Mouse (Mus musculus) left cerebral cortex, postnatal 10 days (tissue): ENCODE data around the gene Gm20388. TPM values are rescaled to one million over a fixed set of nuclear protein-coding genes. Genes with fewer than 3 reads are reported as not detected.

Experiments used
- DNase-seq, 2 experiments: peaks; one replicate each; pipeline ENCODE4 v3.0.0; 2021 to 2022; ENCODE audit warnings: low spot score in 2 of 2, mixed read lengths in 1 of 2; ENCODE audit errors: extremely low spot score in 1 of 2
- intact Hi-C: fragments of 180-260 bp; cut with DNase I; formaldehyde crosslinking; loops from one replicate; pipeline ENCODE4 v1.15.1; 2025
- total RNA-seq, 2 experiments: library from RNA; stranded (reverse); gene quantifications; 2 replicates each; pipeline ENCODE4 v1.2.3; 2021

Gm20388 gene
- total RNA-seq, 2 experiments from 2014 or later: 4.4 to 9.0 TPM

DNA sequence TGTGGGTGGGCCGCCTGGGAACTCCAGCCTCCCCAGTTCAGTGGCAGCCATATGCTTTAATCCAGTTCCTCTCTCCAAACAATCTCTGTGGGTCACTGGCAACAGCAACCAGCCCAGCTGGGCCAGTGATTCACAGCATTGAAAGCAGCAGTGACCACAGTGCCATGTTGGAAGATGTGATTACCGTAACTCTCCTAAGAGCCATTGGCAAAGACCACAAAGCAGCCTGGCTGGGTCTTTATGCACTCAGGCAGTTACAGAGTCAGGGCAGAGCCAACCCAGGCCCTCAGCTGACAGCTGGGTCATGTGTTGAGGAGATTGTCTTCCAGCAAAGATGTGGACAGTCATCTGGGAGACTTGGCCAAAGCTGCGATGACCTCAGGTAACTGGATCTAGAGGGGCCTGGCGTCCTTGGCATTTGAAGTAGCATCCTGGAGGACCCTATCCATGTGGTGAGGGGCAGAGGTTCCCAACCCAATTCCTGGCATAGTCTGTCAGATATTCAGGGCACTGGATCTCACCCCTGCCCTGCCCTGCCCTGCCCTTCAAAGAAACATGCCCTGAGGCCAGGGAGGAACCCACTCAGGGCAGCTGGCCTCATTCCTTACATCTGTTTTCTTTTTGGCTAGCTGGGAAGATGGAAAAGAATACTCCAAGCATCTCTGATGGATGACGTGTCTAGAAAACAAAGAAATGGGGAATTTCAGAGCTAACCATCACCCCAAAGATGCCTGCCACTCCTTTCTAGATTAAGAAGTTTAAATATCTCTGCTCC is 1052.2 kb downstream of the Gm20388 start:
- intact Hi-C loops: no loop called here
- no peak for DNase-seq

DNA sequence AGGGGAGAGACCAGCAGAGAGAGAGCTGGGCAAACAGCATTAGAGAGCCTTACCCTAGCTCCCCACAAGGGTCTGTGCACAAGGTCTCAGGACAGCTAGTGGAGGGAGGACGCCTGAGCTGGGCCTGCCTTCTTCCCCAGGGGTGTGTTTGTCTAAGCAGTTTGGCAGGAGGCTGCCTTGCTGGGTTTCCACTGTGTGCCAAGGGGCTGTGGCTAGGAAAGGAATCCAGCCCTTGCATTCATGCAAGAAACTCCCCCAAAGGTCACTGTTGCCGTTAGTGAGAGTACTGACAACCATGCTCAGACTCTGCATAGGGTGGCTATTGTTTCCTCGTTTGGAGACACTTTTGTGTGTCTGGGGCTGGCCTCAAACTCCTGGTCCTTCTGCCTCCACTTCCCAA is 1055.9 kb downstream of the Gm20388 start:
- no peak for DNase-seq
- intact Hi-C loops: no loop called here

DNA sequence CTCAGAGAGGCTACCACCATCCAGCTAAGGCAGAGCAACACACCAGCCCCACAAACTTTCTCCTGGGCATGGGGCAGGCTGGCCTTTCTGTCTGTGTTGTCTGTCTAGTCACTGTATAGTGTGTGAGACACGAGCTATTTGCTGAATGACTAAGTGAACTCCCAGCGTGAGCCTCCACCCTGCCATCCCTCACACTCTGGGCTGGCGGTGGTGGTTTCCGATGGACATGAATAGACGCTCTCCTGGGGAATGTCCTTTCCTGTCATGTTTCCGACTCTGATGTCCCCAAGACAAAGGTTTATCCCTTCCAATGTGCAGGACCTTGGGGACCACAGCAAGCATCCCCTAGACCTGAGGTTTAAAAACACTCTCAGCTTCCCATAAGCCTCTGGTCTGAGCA is 1057.7 kb downstream of the Gm20388 start:
- intact Hi-C loops: no loop called here
- no peak for DNase-seq

DNA sequence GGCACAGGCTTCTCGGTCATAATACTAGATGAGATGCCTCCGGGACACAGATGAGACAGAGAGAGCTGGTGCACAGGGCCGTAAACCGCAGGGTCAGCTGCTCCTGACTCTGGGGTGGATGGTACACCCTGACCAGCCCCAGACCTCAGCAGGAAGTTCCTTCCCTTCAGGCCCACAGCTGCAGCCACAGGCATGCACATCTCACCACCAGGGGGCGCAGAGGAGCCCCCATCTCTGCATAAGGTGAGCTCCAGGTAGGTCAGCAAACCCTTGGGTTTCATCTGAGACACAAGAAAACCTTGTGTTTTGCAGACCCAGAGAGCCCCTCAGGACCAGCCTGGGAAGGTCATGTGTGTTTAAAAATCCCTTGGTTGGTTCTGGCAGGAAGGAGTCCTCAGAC is 1059.7 kb downstream of the Gm20388 start:
- intact Hi-C loops: no loop called here
- DNase-seq: peak in 1 of 2 experiments; percentile 66

DNA sequence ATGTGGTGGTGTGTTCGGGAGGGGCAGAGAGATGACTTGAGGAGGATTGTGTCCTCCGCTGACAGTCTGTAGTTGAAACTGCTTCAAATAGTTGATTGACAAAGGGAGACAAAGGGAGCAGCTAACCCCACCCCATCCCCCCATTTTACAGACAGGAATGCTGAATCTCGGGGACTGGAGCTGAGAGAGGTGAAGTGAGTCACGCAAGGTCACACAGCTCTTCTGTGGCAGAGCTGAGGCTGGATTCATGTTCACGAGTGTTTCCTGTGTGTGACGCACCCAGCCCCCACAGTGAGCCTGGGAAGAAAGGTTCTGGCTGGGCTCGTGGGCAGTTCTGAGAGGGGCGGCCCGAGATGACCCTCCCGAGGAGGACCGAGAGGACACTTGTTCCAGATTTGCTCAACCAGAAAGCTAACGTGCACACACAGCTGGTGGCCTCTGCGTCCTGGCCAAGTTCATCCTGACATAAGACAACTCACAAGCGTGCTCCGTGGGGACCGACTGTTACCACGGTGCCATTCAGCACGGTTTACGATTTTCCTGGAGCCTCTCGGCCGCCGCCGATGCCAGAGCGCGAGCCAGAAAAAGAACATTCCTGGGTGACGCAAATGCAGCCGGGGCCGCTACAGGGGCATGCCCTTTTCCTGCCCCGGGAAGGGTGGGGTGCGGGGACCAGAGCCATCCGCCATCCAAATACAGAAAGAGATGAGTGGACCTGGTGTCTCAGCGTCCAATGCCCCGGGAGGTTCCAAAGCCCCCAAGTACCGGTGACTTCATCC is 1061.2 kb downstream of the Gm20388 start:
- DNase-seq: peak in 1 of 2 experiments; percentile 69
- intact Hi-C loops: no loop called here

DNA sequence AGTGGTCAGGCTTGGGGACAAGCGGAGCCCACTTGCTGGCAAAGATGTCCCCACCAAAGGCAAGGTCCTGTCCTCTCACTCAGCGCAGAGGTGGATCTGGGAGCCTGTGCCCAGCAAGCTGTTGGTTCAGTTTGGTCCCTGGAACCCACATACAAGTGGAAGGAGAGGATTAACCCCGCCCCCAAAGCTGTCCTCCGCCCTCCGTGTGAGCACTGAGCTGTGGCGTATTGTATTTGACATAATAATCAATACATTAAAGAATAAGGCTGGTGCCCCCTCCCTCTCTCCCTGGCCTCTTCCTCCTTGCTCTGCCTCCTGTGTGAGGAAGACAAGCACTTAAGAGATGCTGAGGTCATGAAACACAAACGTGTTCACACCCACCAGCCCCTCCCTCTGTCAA is 1062.4 kb downstream of the Gm20388 start:
- intact Hi-C loops: no loop called here
- no peak for DNase-seq

DNA sequence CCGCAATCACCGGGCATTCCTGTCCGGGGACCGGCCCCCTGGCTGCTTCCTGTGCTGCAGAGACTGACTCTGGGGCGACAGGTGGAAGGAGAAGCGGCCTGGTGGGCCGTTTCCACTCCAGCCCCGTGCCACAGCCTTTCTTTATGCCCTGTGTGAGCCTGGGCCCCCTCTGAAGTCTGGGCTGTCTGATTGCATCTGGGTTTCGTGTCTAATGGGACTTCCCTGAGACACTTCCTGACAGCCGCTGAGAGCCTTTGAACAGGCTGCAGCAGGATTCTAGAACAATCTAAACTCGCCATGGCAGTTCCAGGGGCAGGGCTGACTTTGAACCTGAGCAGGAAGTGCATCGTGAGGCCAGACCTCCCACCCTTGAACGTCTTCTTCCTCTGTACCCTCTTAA is 1066.5 kb downstream of the Gm20388 start:
- intact Hi-C loops: no loop called here

DNA sequence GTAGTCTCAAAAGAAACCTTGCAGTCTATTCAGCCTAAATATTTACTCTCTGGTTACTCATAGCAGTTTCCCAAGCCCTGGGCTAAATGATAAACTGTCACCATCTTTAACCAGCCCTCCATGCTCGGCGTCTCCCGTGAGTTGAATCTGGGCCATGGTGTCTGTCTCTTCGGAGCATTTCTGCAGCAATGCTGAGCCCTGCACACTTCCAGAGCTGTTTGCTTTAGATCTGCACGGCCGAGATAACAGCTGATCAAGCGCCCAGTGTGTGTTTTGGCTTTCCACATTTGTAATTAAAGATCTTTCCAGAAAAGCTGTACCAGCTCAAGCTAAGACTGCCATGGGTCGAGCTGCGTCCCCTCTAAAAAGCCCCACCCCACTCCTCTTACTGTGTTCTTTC is 1068.6 kb downstream of the Gm20388 start:
- intact Hi-C loops: no loop called here

More for the DNA sequence above, 1066.5 kb downstream of the Gm20388 start:
- DNase-seq: peak in 1 of 2 experiments; percentile 65

DNA sequence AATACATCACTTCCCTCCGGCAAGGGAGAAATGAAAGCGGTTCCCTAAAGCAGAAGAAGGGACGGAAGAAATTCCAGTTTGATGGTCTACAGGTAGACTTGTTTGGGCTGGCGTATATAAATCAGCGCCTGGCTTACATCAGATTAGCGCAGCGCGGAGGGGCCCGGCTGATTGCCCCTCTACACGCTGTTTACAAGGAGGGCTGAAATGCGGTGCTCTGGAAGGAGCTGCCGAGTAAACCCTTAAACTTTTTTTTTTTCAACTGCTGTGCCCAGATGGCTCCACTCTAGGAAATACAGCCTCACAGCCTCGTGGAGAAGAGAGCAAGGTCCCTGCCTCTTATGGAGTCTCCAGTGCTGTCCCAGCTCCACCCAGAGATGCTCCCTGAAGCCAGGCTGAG is 1070.3 kb downstream of the Gm20388 start:
- no peak for DNase-seq
- intact Hi-C loops: no loop called here

More for the DNA sequence above, 1068.6 kb downstream of the Gm20388 start:
- no peak for DNase-seq

DNA sequence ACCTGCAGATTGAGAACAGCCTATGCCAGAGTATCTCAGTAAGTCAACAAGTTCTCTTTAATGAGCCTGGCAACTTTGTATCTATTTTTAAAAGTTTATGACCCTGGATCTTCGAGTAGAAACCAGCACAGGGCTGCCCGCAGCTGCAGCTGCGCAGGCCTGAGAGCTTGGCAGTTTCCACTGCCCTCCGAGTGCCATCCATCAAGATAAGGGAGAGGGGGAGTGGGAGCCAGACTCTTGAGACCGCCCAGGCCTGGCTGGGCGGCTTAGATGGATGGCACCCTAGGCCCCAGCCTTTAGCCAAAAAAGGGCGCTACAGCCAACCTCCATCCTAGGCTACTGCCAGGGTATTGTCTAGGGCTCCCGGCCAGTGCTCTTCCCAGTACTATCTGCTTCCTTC is 1074.2 kb downstream of the Gm20388 start:
- intact Hi-C loops: no loop called here
- no peak for DNase-seq

DNA sequence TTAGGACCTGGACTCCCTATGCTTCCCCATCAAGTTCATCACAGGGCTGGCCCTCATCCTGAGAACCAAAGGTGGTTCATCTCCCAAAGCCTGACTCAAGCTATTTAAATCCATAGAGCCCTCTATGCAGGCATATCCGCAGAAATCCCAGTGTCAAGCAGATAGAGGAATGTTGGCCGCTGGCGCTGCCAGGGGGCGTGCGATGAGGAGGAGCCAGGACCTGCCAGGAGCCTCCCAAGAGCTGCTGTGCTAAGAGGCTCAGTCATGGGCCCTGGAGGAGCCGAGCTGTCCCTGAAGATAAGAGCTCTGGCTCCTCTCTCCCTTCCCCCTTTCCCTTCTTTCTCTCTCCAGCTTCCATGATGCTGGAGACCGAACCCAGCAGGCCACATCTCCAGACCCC is 1075.4 kb downstream of the Gm20388 start:
- intact Hi-C loops: no loop called here

DNA sequence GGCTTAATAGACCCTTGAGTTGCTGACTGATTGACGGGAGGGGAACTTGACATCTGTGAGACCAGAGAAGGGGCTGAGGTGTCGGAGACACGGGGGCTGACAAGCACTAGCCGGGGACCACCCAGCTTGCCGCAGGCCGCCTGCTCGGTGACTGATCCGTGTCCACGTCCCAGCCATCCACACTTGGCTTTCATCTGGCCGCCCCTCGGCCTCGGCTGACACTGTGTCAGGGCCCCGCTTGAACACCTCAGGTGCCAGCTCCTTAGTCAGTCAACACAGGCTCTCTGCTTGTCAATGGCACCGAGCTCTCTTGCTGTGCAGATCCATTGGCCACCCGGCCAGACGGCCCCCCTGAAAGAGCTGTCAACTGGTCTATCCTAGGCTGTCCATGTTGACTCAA is 1083.1 kb downstream of the Gm20388 start:
- no peak for DNase-seq
- intact Hi-C loops: no loop called here

More for the DNA sequence above, 1075.4 kb downstream of the Gm20388 start:
- no peak for DNase-seq

DNA sequence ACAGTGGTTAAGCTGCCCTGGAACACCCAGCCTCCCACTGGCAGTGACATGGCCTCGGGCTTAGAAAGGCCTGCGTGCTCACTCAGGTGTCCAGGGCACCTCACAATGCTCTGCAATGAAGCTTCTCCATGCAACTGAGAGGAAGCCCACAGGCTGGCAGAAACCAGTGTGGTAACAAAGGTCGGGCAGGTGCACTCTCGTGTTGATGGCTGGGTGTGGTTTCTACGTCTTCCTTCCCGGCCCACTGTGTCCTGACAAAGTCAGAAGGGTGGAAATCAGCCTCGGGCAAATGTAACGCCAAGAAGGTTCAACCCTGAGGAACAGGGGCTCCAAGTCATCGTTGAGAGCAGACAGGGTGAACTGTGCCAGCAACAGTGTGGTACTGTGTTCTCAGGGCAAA is 1084.8 kb downstream of the Gm20388 start:
- intact Hi-C loops: no loop called here
- DNase-seq: no peak

DNA sequence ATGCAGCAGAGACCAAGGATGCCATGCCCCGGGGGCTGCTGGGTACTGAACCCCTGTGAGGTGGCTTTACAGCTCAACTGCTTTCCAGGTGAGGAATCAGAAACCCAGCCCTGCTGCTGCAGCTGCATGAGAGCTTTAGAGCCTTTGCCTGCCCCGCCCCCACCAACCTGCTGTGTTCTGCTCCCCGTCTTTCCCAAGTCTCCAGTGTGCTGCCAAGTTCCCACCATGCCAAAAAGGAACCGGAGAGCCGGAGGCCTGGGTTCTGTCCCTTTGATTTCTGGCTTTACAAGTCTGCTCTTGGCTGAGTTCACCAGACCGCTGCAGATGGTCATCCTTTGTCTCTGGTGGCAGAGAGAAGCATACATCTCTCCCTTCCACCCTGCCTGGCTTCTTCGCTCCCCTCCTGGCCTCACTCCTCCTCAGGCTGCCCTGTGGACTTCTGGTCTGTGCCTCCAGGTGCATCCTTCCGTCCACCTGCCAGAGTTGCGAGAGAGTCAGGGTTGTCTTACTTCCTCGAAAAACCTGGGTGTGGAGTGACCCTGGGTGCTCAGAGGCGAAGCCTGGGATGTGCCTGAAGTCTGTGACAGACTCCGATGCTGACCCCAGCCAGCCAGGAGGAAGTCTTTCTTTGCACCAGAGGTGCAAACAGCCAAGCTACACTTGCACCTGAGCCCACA is 1086.4 kb downstream of the Gm20388 start:
- intact Hi-C loops: no loop called here
- DNase-seq: peak; percentile 7 to 64

DNA sequence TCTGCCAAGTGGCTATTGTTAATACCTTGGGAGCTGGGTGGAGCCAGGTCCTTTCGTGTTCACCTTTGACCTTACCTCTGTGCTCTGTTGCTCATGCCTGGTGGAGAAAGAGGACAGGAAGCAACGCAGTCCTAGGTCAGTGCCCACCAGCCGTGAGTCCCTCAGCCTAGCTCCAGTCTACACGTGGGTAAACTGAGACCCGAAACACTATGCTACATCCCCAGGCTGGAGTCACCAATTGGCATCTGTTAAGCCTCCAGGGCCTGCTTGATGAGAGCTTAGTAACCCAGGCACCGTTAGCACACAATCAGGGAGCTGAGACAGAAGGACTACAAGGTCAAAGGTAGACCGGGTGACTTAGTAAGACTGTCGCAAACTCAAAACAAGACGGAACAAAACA is 1087.3 kb downstream of the Gm20388 start:
- intact Hi-C loops: no loop called here
- no peak for DNase-seq

DNA sequence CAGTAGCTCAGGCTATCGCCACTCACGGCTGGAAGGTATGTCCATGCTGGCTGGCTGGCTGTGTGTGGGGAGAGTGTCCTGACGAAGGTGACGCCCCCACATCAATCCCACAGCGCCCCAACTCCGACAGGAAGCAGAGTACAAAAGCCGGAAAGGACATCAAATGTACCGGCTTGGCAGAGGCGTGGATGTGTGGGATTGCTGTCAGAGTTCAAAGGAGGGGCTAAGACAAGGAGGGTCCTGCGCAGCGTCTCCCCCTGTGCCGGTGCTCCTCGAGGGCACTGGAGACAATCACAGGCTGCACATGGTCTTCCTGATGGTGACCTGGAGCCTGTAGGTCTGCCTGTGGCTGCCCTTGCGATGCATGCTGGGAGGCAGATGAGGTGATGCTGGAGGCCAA is 1088.3 kb downstream of the Gm20388 start:
- intact Hi-C loops: no loop called here
- DNase-seq: peak in 1 of 2 experiments; percentile 82

DNA sequence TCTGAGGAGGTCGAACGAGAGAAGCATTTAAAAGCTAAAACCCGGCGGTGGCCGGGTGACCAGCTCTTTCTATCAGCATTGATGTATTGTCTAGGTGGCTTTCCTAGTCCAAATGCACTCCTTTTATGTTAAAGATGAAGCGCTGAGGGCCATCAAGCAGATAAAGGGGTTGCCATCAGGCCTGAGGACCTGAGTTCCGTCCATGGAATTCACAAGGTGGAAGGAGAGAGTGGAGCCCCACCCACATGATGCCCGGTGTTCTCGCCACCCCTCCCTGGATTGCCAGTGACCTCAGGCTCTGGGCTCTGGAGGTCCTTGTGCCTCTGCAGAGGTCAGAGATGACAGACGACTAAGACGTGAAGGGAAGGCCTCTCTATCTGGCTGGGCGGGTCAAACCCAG is 1091.3 kb downstream of the Gm20388 start:
- intact Hi-C loops: no loop called here
- no peak for DNase-seq

DNA sequence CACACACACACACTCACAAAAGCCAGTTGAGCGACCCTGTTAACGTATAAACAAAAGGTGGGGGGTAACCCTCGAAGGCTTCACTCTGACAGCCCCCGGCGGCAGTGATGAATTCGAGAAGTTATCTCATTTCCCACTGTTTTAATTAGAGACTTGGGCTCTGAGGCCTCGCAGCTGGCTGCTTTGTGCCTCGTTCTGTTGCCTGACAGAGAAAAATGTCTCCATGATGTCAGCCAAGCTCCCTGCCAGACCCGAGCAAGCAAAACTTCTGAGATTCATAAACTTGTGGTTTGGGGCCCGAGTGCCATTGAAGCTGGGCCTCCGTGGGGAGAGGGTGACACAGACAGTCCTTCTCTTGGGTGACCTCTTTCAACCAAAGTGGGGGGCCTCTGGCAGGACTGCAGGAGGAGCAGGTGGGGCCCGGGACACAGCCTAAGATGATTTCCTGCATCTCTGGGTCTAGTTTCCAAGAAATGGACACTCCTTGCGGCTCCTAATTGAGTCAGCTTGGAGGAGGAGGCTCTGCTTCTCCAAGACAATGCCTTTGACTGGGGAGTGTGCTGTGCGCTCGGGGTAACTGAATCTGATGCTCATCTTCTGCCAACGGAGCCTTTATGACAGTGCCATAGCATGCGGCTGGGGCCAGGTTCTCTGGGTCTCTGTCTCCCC is 1092.4 kb downstream of the Gm20388 start:
- intact Hi-C loops: no loop called here
- no peak for DNase-seq

DNA sequence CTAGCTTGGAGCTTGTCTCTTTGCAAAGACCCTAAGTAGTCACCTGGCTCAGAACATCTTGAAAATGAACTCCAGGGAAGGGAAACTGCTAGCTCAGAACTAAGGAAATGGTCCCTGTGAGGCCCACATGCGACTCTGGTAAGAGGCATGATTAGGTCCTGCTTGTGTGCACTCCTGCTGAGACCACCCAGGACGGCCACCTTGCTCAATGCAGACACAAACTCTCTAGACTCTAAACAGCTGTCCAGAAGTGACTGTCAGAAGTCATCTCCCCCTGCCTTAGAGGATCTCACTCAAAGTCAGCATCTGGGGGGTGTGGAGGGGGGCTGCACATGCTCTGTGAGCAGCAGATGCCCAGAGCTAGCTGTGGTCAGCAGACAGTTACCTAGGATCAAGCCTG is 1093.0 kb downstream of the Gm20388 start:
- DNase-seq: no peak
- intact Hi-C loops: no loop called here
